Mouse (Mus musculus): ENCODE results near the gene Ddb2.

DNA sequence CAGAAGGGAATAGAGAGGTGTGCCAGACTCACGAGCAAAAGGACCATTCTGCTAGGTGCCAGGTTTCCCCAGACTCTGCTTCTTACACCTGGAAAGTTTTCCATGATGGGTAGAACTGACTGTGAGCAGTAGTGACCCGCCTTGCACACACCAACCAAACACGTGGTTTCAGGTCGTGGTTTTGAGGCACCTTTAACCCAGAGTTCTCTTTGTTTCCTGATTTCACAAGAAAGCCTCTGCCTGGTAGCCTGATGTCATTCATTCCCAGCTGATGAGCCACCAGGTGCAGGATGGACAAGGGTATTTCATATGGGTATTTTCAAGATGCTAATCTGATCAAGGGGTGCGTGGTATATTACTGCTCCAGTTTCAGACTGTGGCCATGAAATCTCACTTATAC is 5.8 kb upstream of the Ddb2 start:
- TF ChIP-seq CTCF (IDR thresholded peaks at IDR 0.05; ENCODE audit: control insufficient read depth, insufficient read depth, low read length) (no peak), POLR2A (IDR thresholded peaks at IDR 0.05; ENCODE audit: borderline replicate concordance, control insufficient read depth, low read depth, low read length) (no peak)

Data from bone marrow, adult 2 months (tissue).